Mouse (Mus musculus) testis, adult 10 weeks (tissue): ENCODE measurements around the gene Gm15140. TPM values are rescaled to one million over a fixed set of nuclear protein-coding genes. Genes with fewer than 3 reads are reported as not detected.

Experiments used
- polyA plus RNA-seq: library from polyadenylated mRNA; stranded (reverse); fragments of 350-450 nt; fragmentation: Illumina TruSeq; extraction: RNeasy Lipid Tissue Mini Kit (QIAGEN cat#74804); gene quantifications from one replicate; pipeline ENCODE4 v1.2.3, GENCODE M21; 2014; ENCODE audit warnings: low read depth, low replicate concordance

The Gm15140 gene
- 3.8 TPM for polyA plus RNA-seq

GRCm38 (mm10) chrX:154120585-154120984 is at the start of gene Gm15140:
Gene Gm15140, minus strand, starts transcription at chrX:154120685.

Other genes with a start within 250 kb of the Gm15140 start
- gene Samt1, start 108.0 kb downstream of the Gm15140 start, polyA plus RNA-seq: 38.8 TPM
- 38.8 TPM for gene 4921511M17Rik, start 86.9 kb downstream of the Gm15140 start, polyA plus RNA-seq
- gene Gm10057, start 65.6 kb downstream of the Gm15140 start, polyA plus RNA-seq: 59.1 TPM
- gene 4930524N10Rik, start 222.7 kb upstream of the Gm15140 start, polyA plus RNA-seq: 58.9 TPM